Mouse (Mus musculus) limb, embryonic 12.5 days (tissue): ENCODE results near the gene Lpin1. TPM values are rescaled to one million over a fixed set of nuclear protein-coding genes. Genes with fewer than 3 reads are reported as not detected.

Source experiments
- ATAC-seq: fragments of 200-750 bp; cut with Nextera tagmentation; 2 replicates; pipeline ENCODE4 v1.8.0; 2017; ENCODE audit warnings: low read depth, moderate TSS enrichment; ENCODE audit not compliant: insufficient number of reproducible peaks, insufficient read depth, low FRiP score, low TSS enrichment
- H3K27ac ChIP-seq: fragments of 300-500 bp; sonication (generic); 2 replicates; pipeline ENCODE4 v1.5.1; 2016; ENCODE audit warnings: mild to moderate bottlenecking, moderate library complexity
- H3K27me3 ChIP-seq: fragments of 300-500 bp; sonication (generic); 2 replicates; pipeline ENCODE4 v1.6.1; 2016; ENCODE audit warnings: mild to moderate bottlenecking, moderate library complexity
- H3K36me3 ChIP-seq: fragments of 300-500 bp; sonication (generic); 2 replicates; pipeline ENCODE4 v1.6.1; 2016; ENCODE audit warnings: mild to moderate bottlenecking, moderate library complexity
- H3K4me1 ChIP-seq: fragments of 300-500 bp; sonication (generic); replicated peaks from 2 replicates; pipeline ENCODE4 v1.6.1; 2016
- H3K4me2 ChIP-seq: fragments of 300-500 bp; sonication (generic); 2 replicates; pipeline ENCODE4 v1.6.1; 2016; ENCODE audit warnings: mild to moderate bottlenecking, moderate library complexity
- H3K4me3 ChIP-seq: fragments of 300-500 bp; sonication (generic); replicated peaks from 2 replicates; pipeline ENCODE4 v1.5.1; 2016; ENCODE audit warnings: mild to moderate bottlenecking
- H3K9ac ChIP-seq: fragments of 300-500 bp; sonication (generic); replicated peaks from 2 replicates; pipeline ENCODE4 v1.6.1; 2016; ENCODE audit warnings: mild to moderate bottlenecking, moderate library complexity
- H3K9me3 ChIP-seq: fragments of 300-500 bp; sonication (generic); 2 replicates; pipeline ENCODE4 v1.6.1; 2016; ENCODE audit warnings: mild to moderate bottlenecking, moderate library complexity
- WGBS: fragments of 180-500 bp; shearing (Covaris S2); methylation state at CpG from one replicate; pipeline ENCODE4 v1.1.7; 2016; 5-methylcytosine and 5-hydroxymethylcytosine counted together
- polyA plus RNA-seq: library from polyadenylated mRNA; unstranded; fragments of >200 nt; fragmentation: Nextera tagmentation; extraction: Ambion mirVana; gene quantifications from 2 replicates; pipeline ENCODE4 v1.2.1, GENCODE M21; 2016

Lpin1 gene
- polyA plus RNA-seq, 1 experiment from 2014 or later, result 6.5 TPM

DNA sequence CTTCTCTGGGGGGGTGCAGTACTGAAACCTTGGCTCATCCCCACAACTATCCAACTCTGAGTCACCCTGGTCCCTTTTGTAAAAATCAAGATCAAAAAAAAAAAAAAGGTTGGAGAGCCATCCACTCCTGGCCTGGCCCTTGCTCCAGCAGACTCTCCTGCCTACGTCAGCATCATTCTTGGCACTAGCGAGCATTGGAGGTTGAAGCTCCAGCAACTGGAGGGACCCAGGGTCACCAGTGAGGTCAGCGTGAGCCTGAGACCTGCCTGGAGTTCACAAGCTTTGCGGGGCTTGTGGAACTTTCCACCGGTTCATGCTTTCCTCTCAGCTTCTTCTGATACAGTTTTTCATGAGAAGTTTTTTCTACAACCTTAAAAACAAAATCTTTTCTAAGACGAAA lies 29.3 kb upstream of the Lpin1 start:
- Histone ChIP-seq H3K4me1 (peaks cover 3% of the 10 kb centered on the region; the same call in 1 of the 2 replicates), H3K27ac (no peak overlapping the region), H3K4me3 (no peak overlapping the region), H3K27me3 (peaks cover 5% of the 10 kb centered on the region; the same call in 1 of the 2 replicates), H3K9ac (no peak overlapping the region), H3K36me3 (no peaks in the 10 kb centered on the region), H3K9me3 (no peaks in the 10 kb centered on the region), H3K4me2 (no peak overlapping the region)
- WGBS, result 84% methylated on average over 6 of the region's 6 CpGs
- ATAC-seq, result no peak

DNA sequence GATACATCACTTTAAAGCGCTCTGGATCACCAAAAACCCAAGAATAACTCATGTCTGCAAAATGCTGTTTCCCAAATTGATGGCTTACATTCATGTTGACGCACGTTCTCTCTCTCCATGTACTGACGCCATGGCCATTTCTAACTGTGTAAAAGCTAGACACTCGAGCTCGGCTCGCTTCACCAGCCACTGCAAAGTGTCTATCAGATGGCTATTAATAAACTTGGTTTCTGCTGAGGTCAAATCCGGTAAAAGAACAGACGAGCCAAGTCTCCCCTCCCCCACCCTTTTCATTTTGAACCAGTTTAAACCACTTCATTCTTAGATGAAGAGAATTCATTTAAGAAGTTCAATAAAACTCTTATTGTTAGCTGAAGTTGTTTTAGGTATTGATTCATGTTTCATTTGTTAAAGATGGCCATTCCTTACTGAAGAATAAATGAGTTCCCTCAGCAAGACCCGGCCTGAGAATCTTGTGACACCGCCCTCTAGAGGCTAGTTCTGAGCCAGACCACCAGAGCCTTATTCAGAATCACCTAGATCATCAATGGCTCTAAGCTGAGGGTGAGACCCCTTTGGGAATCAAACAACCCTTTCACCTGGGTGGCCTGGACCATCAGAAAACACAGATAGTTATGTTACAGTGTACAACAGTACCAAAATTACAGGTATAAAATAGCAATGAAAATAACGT lies 28.5 kb upstream of the Lpin1 start:
- H3K9me3 ChIP-seq, result no peaks in the 10 kb centered on the region
- peaks cover 1% of the 10 kb centered on the region; the same call in 1 of the 2 replicates for H3K4me1 ChIP-seq
- no peak for ATAC-seq
- no peaks in the 10 kb centered on the region for H3K36me3 ChIP-seq
- H3K9ac ChIP-seq, result no peak overlapping the region
- H3K4me2 ChIP-seq, result no peak overlapping the region
- no peak overlapping the region for H3K4me3 ChIP-seq
- H3K27me3 ChIP-seq, result peaks cover 5% of the 10 kb centered on the region; the same call in 1 of the 2 replicates
- WGBS, result 67% methylated on average over 12 of the region's 12 CpGs
- no peak overlapping the region for H3K27ac ChIP-seq

DNA sequence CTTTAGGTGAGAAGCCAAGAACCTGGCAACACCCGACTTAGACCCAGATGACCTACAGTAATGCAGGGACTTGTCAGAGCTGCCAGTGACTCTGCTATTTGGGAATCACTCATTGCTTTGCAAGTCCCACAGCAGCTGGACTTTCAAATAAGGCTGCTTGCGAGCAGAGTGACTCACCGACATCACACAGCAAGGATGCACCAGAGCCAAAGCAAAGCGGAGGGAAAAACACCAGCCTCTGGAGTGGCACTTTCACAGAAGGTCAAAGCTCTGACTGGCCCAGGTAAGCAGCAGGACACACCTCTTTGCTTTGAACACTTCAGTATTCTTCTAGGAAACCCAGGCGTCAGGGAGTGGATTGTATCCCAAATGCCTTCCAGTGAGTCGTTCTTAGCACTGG lies 25.1 kb upstream of the Lpin1 start:
- Histone ChIP-seq H3K27ac (no peak overlapping the region), H3K9me3 (no peaks in the 10 kb centered on the region), H3K4me3 (no peak overlapping the region), H3K27me3 (peaks cover 5% of the 10 kb centered on the region; the same call in 1 of the 2 replicates), H3K9ac (no peak overlapping the region), H3K36me3 (no peaks in the 10 kb centered on the region), H3K4me1 (no peaks in the 10 kb centered on the region), H3K4me2 (no peak overlapping the region)
- no peak for ATAC-seq
- 66% methylated on average over 6 of the region's 6 CpGs for WGBS

DNA sequence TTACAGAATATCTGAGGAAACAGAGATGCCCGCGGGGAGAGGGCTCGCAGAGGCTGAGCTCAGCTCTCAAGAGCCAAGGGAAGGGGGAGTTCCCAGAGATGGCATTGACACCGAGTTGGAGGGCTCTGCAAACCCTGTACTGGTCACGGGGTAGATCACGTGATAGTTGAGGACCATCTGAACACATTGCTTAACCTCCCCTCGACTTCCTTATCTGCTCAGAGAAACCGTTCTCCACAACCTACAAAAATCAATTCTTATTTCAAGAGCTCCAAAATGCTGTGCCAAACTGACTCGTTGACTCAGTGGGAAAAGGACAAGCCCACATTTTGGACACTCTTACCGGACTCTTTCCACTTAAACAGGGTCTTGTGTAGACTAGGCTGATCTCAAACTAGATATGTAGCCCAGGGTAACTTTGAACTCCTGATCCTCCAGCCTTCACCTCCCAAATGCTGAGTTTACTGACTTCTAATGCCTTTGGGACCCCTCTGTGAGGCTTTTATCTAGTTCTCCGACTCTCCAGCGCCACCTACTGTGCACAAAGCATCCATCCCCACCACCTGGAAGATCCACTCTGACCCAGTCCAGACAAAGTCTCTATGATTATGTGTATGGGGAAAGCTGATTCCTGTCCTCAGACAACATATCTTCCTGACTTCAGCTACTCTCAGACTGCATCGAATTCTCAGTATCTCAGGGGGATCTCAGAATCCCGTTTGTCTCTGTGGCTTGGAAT lies 23.5 kb upstream of the Lpin1 start:
- no peak overlapping the region for H3K9ac ChIP-seq
- no peak overlapping the region for H3K4me3 ChIP-seq
- H3K27me3 ChIP-seq, result peaks cover 5% of the 10 kb centered on the region; the same call in 1 of the 2 replicates
- 61% methylated on average over 14 of the region's 14 CpGs for WGBS
- no peak overlapping the region for H3K4me2 ChIP-seq
- ATAC-seq, result no peak
- H3K27ac ChIP-seq, result no peak overlapping the region
- H3K9me3 ChIP-seq, result no peaks in the 10 kb centered on the region
- H3K4me1 ChIP-seq, result no peaks in the 10 kb centered on the region
- H3K36me3 ChIP-seq, result no peaks in the 10 kb centered on the region

DNA sequence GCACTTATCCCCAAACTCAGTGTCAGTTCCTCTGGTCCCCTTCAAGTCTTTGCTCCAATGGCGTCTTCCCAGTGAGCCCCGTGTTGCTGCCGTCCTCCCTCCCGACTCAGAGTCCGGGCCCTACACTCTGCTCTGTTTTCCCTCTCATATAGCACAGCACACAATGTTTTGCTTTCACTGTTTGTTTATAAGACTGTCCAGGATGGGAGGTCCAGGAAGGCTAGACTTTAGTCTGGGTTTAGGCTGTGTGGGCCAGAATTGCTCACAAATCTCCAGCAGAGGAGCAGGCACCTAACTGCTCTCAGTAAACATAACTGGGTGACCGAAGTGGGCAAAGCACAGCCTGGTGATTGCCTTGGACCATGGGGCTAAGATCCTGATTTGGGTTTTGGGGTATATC lies 22.5 kb upstream of the Lpin1 start:
- H3K4me3 ChIP-seq, result no peak overlapping the region
- no peak for ATAC-seq
- H3K4me1 ChIP-seq, result no peaks in the 10 kb centered on the region
- 80% methylated on average over 6 of the region's 6 CpGs for WGBS
- peaks cover 5% of the 10 kb centered on the region; the same call in 1 of the 2 replicates for H3K27me3 ChIP-seq
- no peak overlapping the region for H3K4me2 ChIP-seq
- no peak overlapping the region for H3K27ac ChIP-seq
- no peaks in the 10 kb centered on the region for H3K9me3 ChIP-seq
- H3K9ac ChIP-seq, result no peak overlapping the region
- no peaks in the 10 kb centered on the region for H3K36me3 ChIP-seq

DNA sequence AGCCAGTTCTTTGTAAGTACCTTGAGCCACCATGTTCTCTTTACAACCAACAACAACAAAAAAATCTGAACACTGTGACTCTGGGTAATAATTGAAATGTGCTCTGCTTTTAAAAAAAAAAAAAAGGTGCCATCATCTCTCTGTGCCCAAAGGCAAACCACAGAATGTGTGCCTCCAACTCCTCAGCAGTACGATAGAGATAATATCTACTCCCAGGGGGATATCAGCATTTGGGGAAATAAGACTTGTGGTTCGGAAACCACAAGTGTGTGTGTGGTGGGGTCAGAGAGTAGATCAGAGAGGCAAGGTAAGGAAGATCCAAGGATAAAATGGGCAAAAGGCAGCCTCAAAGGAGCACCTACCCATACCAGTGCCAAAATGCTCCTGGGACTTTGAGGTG lies 20.7 kb upstream of the Lpin1 start:
- no peaks in the 10 kb centered on the region for H3K36me3 ChIP-seq
- no peak for ATAC-seq
- 84% methylated on average over 2 of the region's 2 CpGs for WGBS

DNA sequence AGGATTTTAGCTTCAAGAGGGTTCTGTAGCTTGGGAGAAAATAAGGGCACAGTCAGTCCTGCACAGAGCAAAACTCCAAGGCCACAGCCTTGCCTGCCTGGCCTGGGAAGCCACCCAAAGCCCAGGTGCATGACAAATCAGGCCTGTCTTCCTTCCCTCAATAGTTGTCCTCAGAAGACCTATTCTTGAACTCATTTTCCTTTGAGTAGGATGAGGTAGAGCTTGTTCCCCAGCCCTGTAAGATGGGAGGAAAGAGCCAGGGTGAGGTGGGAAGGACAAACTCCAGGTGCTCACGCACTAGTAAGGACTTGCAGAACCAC lies 20.1 kb upstream of the Lpin1 start:
- ATAC-seq, result no peak
- H3K27me3 ChIP-seq, result 0 out of 2 replicates have a peak, but pooled peaks cover under 1% of the 10 kb centered on the region

More for the DNA sequence above, 20.7 kb upstream of the Lpin1 start:
- Histone ChIP-seq H3K9ac (no peak overlapping the region), H3K4me2 (no peak overlapping the region), H3K27me3 (peaks cover 5% of the 10 kb centered on the region; the same call in 1 of the 2 replicates), H3K4me3 (no peak overlapping the region), H3K27ac (no peak overlapping the region), H3K9me3 (no peaks in the 10 kb centered on the region), H3K4me1 (no peaks in the 10 kb centered on the region)

DNA sequence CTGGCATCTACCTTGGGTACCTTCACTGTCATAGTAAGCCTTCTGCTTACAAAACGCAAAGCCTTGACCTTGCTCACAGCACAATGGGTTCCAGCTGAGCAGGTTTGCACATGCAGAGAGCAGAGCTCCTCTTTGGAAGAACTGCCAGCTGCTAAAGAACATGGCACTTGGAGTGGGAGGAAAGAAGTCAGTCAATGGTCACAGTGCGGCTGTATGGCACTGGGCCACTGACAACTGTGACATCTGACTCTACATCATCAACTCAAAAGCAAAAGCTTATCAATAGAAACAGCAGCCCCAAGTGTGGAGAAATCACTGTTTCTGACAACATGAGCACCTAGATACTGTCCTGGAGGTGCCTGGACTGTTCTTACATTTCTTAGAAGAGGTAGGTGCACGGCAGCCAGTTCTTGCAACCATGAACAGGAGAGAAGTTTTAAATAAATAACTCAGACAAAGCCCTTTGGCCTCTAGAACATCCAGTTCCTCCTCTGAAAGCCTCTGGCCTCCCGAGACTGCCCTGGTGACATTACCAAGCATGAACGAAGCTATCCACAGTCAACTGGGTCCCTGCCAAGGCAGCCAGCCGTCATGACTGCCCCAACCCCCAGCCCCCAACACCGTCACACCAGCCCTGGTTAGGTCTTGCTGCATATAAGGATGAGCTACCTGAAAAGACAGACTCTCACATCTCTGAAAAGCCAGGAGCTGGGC lies 19.5 kb upstream of the Lpin1 start:
- ATAC-seq, result no peak
- Histone ChIP-seq H3K4me3 (no peak overlapping the region), H3K27ac (no peak overlapping the region), H3K4me1 (no peaks in the 10 kb centered on the region), H3K9me3 (no peaks in the 10 kb centered on the region), H3K27me3 (no peaks in the 10 kb centered on the region), H3K36me3 (no peaks in the 10 kb centered on the region), H3K9ac (no peak overlapping the region), H3K4me2 (no peak overlapping the region)
- WGBS, result 82% methylated on average over 7 of the region's 7 CpGs

More for the DNA sequence above, 20.1 kb upstream of the Lpin1 start:
- no peak overlapping the region for H3K4me3 ChIP-seq
- no peaks in the 10 kb centered on the region for H3K9me3 ChIP-seq
- H3K36me3 ChIP-seq, result no peaks in the 10 kb centered on the region
- H3K4me2 ChIP-seq, result no peak overlapping the region
- H3K4me1 ChIP-seq, result no peaks in the 10 kb centered on the region
- no peak overlapping the region for H3K27ac ChIP-seq
- no peak overlapping the region for H3K9ac ChIP-seq
- WGBS, result 89% methylated on average over 1 of the region's 1 CpGs

DNA sequence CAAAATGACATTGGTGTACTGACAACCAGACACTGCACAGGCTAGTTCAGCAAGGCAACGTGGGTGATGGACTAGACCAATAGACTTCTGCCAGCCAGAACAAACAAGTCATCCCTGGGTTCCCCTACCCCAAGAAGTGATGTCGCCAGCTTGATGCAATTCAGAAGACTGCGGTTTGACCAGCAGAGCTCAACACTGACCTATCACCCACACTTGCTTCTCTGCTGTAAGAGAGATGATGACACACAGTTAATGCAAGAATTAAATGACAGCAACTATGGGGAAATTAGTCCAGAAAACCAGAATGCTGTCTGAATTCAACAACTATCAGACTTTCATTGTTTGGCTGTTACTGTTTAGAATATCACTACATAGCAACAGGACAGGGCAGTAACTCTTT lies 9.5 kb upstream of the Lpin1 start:
- no peak overlapping the region for H3K9ac ChIP-seq
- no peak overlapping the region for H3K27ac ChIP-seq
- H3K4me1 ChIP-seq, result peaks cover 7% of the 10 kb centered on the region
- no peaks in the 10 kb centered on the region for H3K36me3 ChIP-seq
- no peaks in the 10 kb centered on the region for H3K27me3 ChIP-seq
- WGBS, result 83% methylated on average over 3 of the region's 3 CpGs
- H3K4me3 ChIP-seq, result no peak overlapping the region
- no peak overlapping the region for H3K4me2 ChIP-seq
- ATAC-seq, result no peak
- no peaks in the 10 kb centered on the region for H3K9me3 ChIP-seq

DNA sequence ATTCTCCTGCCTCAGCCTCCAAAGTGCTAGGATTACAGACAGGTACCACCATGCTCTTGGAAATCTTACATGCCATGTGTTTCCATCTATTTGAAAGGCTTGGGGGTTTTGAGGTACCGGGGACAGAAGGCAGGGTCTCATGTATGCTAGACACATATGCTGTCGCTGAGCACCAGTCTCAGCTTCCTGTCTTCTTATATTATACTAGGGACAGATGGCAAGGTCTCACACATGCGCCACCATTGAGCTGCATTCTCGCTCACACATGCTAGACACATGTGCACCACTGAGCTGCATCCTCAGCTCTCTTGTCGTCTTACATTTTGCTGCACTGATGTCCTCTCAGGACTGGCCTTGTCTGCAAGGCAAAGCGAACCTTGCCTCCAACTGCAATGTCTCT lies 8.7 kb upstream of the Lpin1 start:
- H3K27me3 ChIP-seq, result no peaks in the 10 kb centered on the region
- H3K4me1 ChIP-seq, result peaks cover 7% of the 10 kb centered on the region
- ATAC-seq, result no peak
- H3K4me2 ChIP-seq, result no peak overlapping the region
- no peak overlapping the region for H3K4me3 ChIP-seq
- no peak overlapping the region for H3K27ac ChIP-seq
- no peaks in the 10 kb centered on the region for H3K9me3 ChIP-seq
- H3K36me3 ChIP-seq, result no peaks in the 10 kb centered on the region
- 76% methylated on average over 6 of the region's 6 CpGs for WGBS
- H3K9ac ChIP-seq, result no peak overlapping the region

DNA sequence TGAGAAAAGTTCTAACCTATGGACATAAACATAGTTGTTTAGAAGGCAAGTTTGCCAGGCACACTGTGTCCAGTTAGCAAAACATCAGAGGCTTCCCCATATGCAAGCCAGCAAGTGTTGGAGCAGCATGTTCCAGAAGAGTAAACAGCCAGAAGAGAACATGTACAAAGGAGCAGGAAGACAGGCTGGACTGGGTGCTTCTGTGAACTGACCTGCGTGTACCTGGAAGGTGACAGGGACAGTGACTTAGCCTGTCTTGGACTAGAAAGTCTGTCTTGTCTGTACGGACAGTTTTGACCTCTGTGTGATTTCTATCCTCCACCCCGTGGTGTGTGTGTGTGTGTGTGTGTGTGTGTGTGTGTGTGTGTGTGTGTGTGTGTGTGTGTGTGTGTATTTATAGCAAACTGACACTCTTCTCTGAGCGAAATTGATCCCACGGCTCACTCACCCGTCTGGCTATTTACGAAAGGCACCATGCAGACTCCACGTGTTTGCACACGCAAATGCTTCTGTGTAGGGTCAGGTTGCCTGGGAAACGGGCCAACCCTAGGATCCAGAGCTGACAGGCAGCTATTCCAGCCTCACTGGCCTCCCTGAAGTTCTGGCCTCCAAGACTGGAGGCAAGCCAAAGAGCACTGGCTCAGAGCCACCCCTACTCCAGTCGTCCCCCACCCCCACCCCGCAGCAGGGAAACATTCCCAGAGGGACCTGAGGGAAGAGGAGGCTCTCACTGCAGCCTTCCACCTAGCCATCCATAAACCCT lies 7.9 kb upstream of the Lpin1 start:
- Histone ChIP-seq H3K27ac (no peak overlapping the region), H3K4me3 (no peak overlapping the region), H3K4me1 (peaks cover 7% of the 10 kb centered on the region), H3K4me2 (0 out of 2 replicates have a peak overlapping the region, but pooled peaks have one; percentile 10), H3K27me3 (no peaks in the 10 kb centered on the region), H3K9ac (no peak overlapping the region), H3K36me3 (no peaks in the 10 kb centered on the region), H3K9me3 (no peaks in the 10 kb centered on the region)
- 0 out of 2 replicates have a peak, but pooled peaks have one; percentile 56 for ATAC-seq
- WGBS, result 35% methylated on average over 12 of the region's 12 CpGs
